Mouse (Mus musculus) kidney, embryonic 15.5 days (tissue): ENCODE results near the gene Rere. TPM values are rescaled to one million over a fixed set of nuclear protein-coding genes. Genes with fewer than 3 reads are reported as not detected.
"Not testable (repeated sequence)": the region's sequence is repeated elsewhere in the genome, so short reads cannot be mapped to it uniquely, and the experiment has no call there.

Experiments used
- ATAC-seq: fragments of 200-750 bp; cut with Nextera tagmentation; replicated peaks from 2 replicates; pipeline ENCODE4 v1.8.0; 2017; ENCODE audit warnings: moderate TSS enrichment; ENCODE audit not compliant: low FRiP score
- H3K27ac ChIP-seq: fragments of 300-500 bp; sonication (generic); 2 replicates; pipeline ENCODE4 v1.5.1; 2015; ENCODE audit warnings: mild to moderate bottlenecking, inconsistent platforms
- H3K27me3 ChIP-seq: fragments of 300-500 bp; sonication (generic); 2 replicates; pipeline ENCODE4 v1.6.1; 2015; ENCODE audit warnings: inconsistent platforms
- H3K36me3 ChIP-seq: fragments of 300-500 bp; sonication (generic); 2 replicates; pipeline ENCODE4 v1.6.1; 2015; ENCODE audit warnings: inconsistent platforms
- H3K4me1 ChIP-seq: fragments of 300-500 bp; sonication (generic); 2 replicates; pipeline ENCODE4 v1.6.1; 2015; ENCODE audit warnings: inconsistent platforms
- H3K4me2 ChIP-seq: fragments of 300-500 bp; sonication (generic); 2 replicates; pipeline ENCODE4 v1.6.1; 2015; ENCODE audit warnings: moderate library complexity, mild to moderate bottlenecking, inconsistent platforms
- H3K4me3 ChIP-seq: fragments of 300-500 bp; sonication (generic); replicated peaks from 2 replicates; pipeline ENCODE4 v1.5.1; 2015; ENCODE audit warnings: mild to moderate bottlenecking, inconsistent platforms
- H3K9ac ChIP-seq: fragments of 300-500 bp; sonication (generic); 2 replicates; pipeline ENCODE4 v1.6.1; 2015; ENCODE audit warnings: mild to moderate bottlenecking, inconsistent platforms
- H3K9me3 ChIP-seq: fragments of 300-500 bp; sonication (generic); replicated peaks from 2 replicates; pipeline ENCODE4 v1.6.1; 2016; ENCODE audit warnings: inconsistent platforms
- WGBS: fragments of 180-500 bp; shearing (Covaris S2); methylation state at CpG from one replicate; pipeline ENCODE4 v1.1.7; 2015; ENCODE audit warnings: mixed read lengths; 5-methylcytosine and 5-hydroxymethylcytosine counted together
- polyA plus RNA-seq: library from polyadenylated mRNA; unstranded; fragments of >200 nt; fragmentation: Nextera tagmentation; extraction: Ambion mirVana; gene quantifications from 2 replicates; pipeline ENCODE4 v1.2.1, GENCODE M21; 2015

Rere gene
- polyA plus RNA-seq, 1 experiment from 2014 or later = 35.1 TPM

DNA sequence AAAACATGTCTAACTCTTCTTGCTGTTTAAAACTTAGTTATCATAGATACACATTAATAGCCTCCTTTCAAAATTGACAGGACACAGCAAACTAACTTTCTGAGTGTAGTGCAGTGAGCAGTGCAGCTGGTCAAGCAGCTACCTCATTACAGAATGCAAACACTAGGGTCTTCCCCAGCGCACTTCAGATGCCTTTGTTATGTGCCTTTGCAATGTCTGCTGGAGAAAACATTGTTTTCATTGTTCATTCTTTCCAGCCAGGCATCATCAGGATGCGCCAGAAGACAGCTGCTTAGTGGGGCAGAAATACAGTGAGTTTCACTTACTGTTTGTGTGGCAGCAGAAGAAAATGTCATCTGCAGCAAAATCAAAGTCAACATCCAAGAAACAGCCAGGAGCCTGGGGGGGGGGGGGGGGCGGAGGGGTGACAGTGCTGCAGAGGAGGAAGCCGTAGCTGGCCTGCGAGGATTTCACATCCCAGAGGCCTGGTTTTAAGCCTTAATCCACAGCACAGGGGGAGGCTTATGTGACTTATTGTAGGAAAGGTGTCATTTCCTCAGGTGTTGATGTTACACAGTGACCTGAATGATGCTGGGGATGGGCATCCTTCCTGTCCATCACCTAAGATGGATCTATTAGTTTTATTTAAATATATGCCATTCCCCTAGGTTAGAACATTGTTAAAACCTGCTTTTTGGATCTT lies 259.1 kb downstream of the Rere start:
- H3K9ac ChIP-seq = no peak overlapping the region
- H3K27ac ChIP-seq = peak overlapping the region; percentile 1; the same call in 1 of the 2 replicates
- peaks cover 26% of the 10 kb centered on the region for H3K36me3 ChIP-seq
- H3K27me3 ChIP-seq = no peaks in the 10 kb centered on the region
- no peak for ATAC-seq
- WGBS = 61% methylated on average over 5 of the region's 5 CpGs
- peaks cover 6% of the 10 kb centered on the region for H3K4me1 ChIP-seq
- no peak overlapping the region for H3K4me3 ChIP-seq
- no peak overlapping the region for H3K4me2 ChIP-seq
- no peaks in the 10 kb centered on the region for H3K9me3 ChIP-seq

- peaks cover 24% of the 10 kb centered on the region for H3K36me3 ChIP-seq
- peak overlapping the region; percentile 60; the same call in 1 of the 2 replicates for H3K27ac ChIP-seq
- H3K9ac ChIP-seq = no peak overlapping the region
- H3K27me3 ChIP-seq = no peaks in the 10 kb centered on the region
- H3K4me2 ChIP-seq = no peak overlapping the region
- no peaks in the 10 kb centered on the region for H3K9me3 ChIP-seq
- no peak overlapping the region for H3K4me3 ChIP-seq
- ATAC-seq = no peak
- WGBS = 64% methylated on average over 7 of the region's 7 CpGs
- peaks cover 6% of the 10 kb centered on the region for H3K4me1 ChIP-seq
Observed at GRCm38 (mm10) chr4:150544231-150544630, 262.8 kb downstream of the Rere start.

DNA sequence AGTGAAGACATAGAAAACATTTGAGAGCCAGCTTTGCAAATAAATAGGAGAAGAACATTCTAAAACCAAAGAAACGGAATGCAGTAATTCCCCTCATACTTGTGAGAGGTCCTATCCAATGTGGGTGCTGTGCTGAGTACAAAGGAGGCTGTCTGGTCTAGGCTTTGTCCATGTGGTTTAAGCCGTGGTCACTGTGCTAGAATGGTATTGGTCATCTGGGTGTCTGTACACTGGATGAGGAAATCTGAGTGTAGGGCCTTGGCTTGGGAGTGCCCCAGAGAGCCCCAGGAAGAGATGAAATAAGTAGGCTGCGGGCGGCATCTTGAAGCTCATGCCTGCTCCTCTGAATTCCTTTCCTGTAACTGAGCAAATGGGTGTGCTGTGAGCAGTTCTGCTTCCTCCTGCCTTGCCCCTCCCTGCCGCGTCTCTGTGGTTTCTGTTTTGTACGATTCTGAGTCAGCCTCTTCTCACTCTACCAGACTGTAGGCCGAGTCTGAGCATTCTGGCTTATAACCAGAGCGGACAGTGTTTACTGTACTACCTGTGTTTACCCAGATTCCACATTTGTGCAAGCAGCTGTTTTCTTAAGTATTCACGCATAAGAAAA lies 263.3 kb downstream of the Rere start:
- H3K36me3 ChIP-seq = peaks cover 27% of the 10 kb centered on the region
- no peak overlapping the region for H3K4me3 ChIP-seq
- ATAC-seq = no peak
- WGBS = 74% methylated on average over 10 of the region's 10 CpGs
- H3K4me2 ChIP-seq = no peak overlapping the region
- H3K4me1 ChIP-seq = peaks cover 7% of the 10 kb centered on the region
- no peak overlapping the region for H3K9ac ChIP-seq
- peak overlapping the region; percentile 60 for H3K27ac ChIP-seq
- no peaks in the 10 kb centered on the region for H3K27me3 ChIP-seq
- H3K9me3 ChIP-seq = no peaks in the 10 kb centered on the region

GRCm38 (mm10) chr4:150545775-150546174 lies 264.3 kb downstream of the Rere start:
- H3K4me2 ChIP-seq = no peak overlapping the region
- H3K4me3 ChIP-seq = no peak overlapping the region
- peaks cover 36% of the 10 kb centered on the region for H3K36me3 ChIP-seq
- no peaks in the 10 kb centered on the region for H3K27me3 ChIP-seq
- 89% methylated on average over 7 of the region's 7 CpGs for WGBS
- no peaks in the 10 kb centered on the region for H3K9me3 ChIP-seq
- H3K9ac ChIP-seq = no peak overlapping the region
- H3K27ac ChIP-seq = no peak overlapping the region
- peaks cover 7% of the 10 kb centered on the region for H3K4me1 ChIP-seq
- ATAC-seq = no peak

DNA sequence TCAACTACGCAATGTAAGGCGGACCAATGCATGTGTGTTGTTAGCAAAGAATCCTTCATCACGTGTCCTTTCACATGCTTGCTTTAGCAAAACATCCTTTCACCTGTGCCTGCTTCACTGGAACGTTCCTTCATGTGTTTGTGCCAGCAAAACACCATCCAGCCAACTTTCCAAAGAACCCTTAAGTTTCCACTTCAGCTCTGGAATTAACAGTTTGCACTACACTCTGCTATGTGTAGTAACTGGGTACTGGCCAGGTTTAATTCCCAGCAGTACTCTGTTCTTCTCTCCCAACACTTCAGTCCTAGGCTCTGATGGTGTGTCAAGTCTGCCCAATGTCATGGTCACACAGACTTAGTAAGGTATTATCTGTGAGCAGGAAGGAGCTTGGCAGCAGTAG lies 264.9 kb downstream of the Rere start:
- Histone ChIP-seq H3K36me3 (peaks cover 37% of the 10 kb centered on the region), H3K4me1 (peaks cover 13% of the 10 kb centered on the region)
- not testable (repeated sequence) for H3K27me3 ChIP-seq, ATAC-seq, H3K9me3 ChIP-seq, H3K4me3 ChIP-seq, H3K27ac ChIP-seq, H3K9ac ChIP-seq, H3K4me2 ChIP-seq
- WGBS = 98% methylated on average over 4 of the region's 4 CpGs

DNA sequence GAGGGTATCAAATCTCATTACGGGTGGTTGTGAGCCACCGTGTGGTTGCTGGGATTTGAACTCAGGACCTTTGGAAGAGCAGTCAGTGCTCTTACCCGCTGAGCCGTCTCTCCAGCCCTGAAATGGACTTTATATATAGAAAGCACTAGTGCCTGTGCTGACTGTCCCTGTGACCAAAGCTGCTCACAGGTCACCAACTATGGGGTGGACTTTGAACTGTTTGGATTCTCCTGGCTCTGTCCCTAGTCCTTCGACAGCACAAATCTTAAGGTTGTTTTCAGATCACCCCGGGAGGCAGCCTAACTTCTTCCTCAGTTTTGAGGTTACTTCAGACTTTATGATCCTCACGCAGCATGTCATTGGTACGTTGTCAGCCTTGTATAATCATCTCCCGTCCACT lies 267.9 kb downstream of the Rere start:
- Histone ChIP-seq H3K4me1 (peaks cover 10% of the 10 kb centered on the region), H3K4me2 (no peak overlapping the region), H3K27ac (no peak overlapping the region), H3K9ac (no peak overlapping the region), H3K9me3 (no peaks in the 10 kb centered on the region), H3K4me3 (no peak overlapping the region), H3K27me3 (no peaks in the 10 kb centered on the region), H3K36me3 (peaks cover 39% of the 10 kb centered on the region)
- 86% methylated on average over 9 of the region's 9 CpGs for WGBS
- no peak for ATAC-seq

DNA sequence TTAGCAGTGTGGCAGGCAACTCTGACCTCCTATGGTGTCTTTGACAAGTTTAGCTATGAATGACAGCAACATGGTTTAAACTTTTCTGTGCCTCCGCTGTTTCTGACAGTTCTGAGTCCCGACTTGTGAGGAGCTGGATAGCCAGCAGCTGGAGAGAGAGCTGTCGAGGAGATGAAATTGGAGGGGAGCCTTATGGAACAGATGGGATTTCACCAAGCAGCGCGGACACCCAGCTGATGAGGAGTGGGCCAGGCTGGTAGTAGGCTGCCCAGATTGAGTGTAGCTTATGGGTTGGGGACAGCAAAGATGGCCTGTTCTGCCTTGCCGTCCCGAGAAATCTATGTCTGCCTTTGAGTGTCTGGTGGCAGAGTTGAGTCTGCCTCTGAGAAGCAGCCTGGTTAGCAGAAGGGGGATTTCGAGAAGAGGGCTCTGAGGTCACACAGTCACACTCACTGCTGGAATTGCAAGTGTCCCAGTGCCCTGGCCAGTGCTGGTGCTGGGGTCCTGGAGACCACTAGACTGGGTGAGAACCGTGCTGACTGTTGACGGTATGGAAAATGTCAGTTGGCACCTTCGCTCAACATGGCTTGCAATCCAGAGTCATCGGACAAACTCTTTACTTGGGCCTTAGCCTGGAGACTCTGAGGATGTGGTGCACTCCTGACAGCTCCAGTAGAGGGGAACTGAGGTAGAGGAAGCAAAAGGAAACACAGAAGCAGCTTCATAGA lies 268.7 kb downstream of the Rere start:
- Histone ChIP-seq H3K4me1 (peaks cover 13% of the 10 kb centered on the region), H3K27me3 (no peaks in the 10 kb centered on the region)

DNA sequence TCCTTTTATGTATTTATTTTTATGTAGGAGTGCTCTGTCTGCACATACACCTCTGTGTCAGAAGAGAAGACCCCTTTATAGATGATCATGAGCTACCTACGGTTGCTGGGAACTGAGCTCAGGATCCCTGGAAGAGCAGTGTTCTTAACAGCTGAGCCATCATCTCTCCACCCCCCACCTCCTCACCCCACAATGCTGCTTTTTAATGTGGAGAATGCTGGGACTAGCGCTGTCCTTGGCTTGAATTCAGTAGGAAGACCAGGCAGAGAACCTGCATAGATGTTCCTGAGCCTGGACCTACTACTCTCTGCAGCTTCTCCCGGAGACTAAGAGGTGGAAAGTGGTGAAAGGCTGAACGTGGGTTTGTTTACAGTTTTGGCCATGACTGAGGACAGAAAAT lies 269.9 kb downstream of the Rere start:
- H3K4me3 ChIP-seq = no peak overlapping the region
- no peak overlapping the region for H3K9ac ChIP-seq
- no peaks in the 10 kb centered on the region for H3K9me3 ChIP-seq
- no peak for ATAC-seq
- H3K4me1 ChIP-seq = peaks cover 25% of the 10 kb centered on the region
- H3K4me2 ChIP-seq = no peak overlapping the region
- H3K27me3 ChIP-seq = no peaks in the 10 kb centered on the region
- no peak overlapping the region for H3K27ac ChIP-seq
- 72% methylated on average over 4 of the region's 4 CpGs for WGBS
- peaks cover 34% of the 10 kb centered on the region for H3K36me3 ChIP-seq

More for the DNA sequence above, 268.7 kb downstream of the Rere start:
- H3K9ac ChIP-seq = no peak overlapping the region
- peaks cover 41% of the 10 kb centered on the region for H3K36me3 ChIP-seq
- no peak overlapping the region for H3K4me3 ChIP-seq
- no peak overlapping the region for H3K27ac ChIP-seq
- H3K4me2 ChIP-seq = no peak overlapping the region
- no peaks in the 10 kb centered on the region for H3K9me3 ChIP-seq
- ATAC-seq = no peak
- WGBS = 87% methylated on average over 12 of the region's 12 CpGs

- Histone ChIP-seq H3K4me1 (peaks cover 41% of the 10 kb centered on the region), H3K36me3 (peaks cover 21% of the 10 kb centered on the region), H3K4me2 (no peak overlapping the region), H3K9me3 (no peaks in the 10 kb centered on the region), H3K27me3 (no peaks in the 10 kb centered on the region), H3K9ac (no peak overlapping the region), H3K4me3 (no peak overlapping the region), H3K27ac (no peak overlapping the region)
- WGBS = 87% methylated on average over 15 of the region's 15 CpGs
- no peak for ATAC-seq
Observed at GRCm38 (mm10) chr4:150552751-150553600, 271.5 kb downstream of the Rere start.

GRCm38 (mm10) chr4:150555783-150556182 lies 274.3 kb downstream of the Rere start:
- Histone ChIP-seq H3K36me3 (peaks cover 11% of the 10 kb centered on the region), H3K4me2 (peak overlapping the region; percentile 45; the same call in 1 of the 2 replicates), H3K9me3 (no peaks in the 10 kb centered on the region), H3K27ac (peak overlapping the region; percentile 87), H3K4me1 (peaks cover 39% of the 10 kb centered on the region), H3K9ac (no peak overlapping the region), H3K27me3 (no peaks in the 10 kb centered on the region), H3K4me3 (no peak overlapping the region)
- no peak for ATAC-seq

- Histone ChIP-seq H3K9me3 (no peaks in the 10 kb centered on the region), H3K27ac (peak overlapping the region; percentile 87), H3K9ac (no peak overlapping the region), H3K27me3 (no peaks in the 10 kb centered on the region), H3K4me3 (0 out of 2 replicates have a peak overlapping the region, but pooled peaks have one; percentile 1), H3K4me2 (peak overlapping the region; percentile 45), H3K4me1 (peaks cover 33% of the 10 kb centered on the region), H3K36me3 (peaks cover 10% of the 10 kb centered on the region)
- WGBS = 2% methylated on average over 17 of the region's 17 CpGs
- ATAC-seq = peak; percentile 91
Observed at GRCm38 (mm10) chr4:150556382-150557221, 275.2 kb downstream of the Rere start.
